ENCODE assay signal across 8 mouse cellular contexts in genomic region chr2:91256256-91257125, GRCm38 (mm10). TPM values are rescaled to one million over a fixed set of nuclear protein-coding genes. Genes with fewer than 3 reads are reported as not detected.
DNase-seq lines count a peak whose midpoint lies in the region; ATAC-seq and TF ChIP-seq lines count a peak whose summit lies in the region.

No protein-coding gene starts in this region.

- TF ChIP-seq CTCF in intestine, postnatal 0 days (IDR thresholded peaks at IDR 0.05; ENCODE audit: low read depth): no peak

- H3K27ac ChIP-seq in intestine, postnatal 0 days (ENCODE audit: low read depth, low read length): no peak overlapping the region
- peak overlapping the region; percentile 70 for H3K27ac ChIP-seq in neural tube, embryonic 15.5 days (replicated peaks)

- H3K4me1 ChIP-seq in intestine, postnatal 0 days (replicated peaks; ENCODE audit: control insufficient read depth, insufficient read depth, low read length): peaks cover 5% of the 10 kb centered on the region; the same call in 1 of the 2 replicates
- H3K4me1 ChIP-seq in neural tube, embryonic 15.5 days: peaks cover 39% of the 10 kb centered on the region

- WGBS in intestine, postnatal 0 days: under 1% methylated on average over 51 of the region's 52 CpGs
- under 1% methylated on average over 52 of the region's 52 CpGs for WGBS in neural tube, embryonic 15.5 days

- H3K9ac ChIP-seq in intestine, postnatal 0 days (ENCODE audit: low read depth, low read length): peak overlapping the region; percentile 8
- peak overlapping the region; percentile 48 for H3K9ac ChIP-seq in neural tube, embryonic 15.5 days (replicated peaks)

- peaks cover 4% of the 10 kb centered on the region for H3K27me3 ChIP-seq in intestine, postnatal 0 days (replicated peaks; ENCODE audit: control insufficient read depth, insufficient read depth, low read length)
- peaks cover 44% of the 10 kb centered on the region for H3K27me3 ChIP-seq in neural tube, embryonic 15.5 days (replicated peaks)

- H3K4me3 ChIP-seq in intestine, postnatal 0 days (ENCODE audit: low read depth, low read length): peak overlapping the region; percentile 46
- H3K4me3 ChIP-seq in neural tube, embryonic 15.5 days (replicated peaks): peak overlapping the region; percentile 53

- H3K4me2 ChIP-seq in intestine, postnatal 0 days (replicated peaks; ENCODE audit: low read depth): peak overlapping the region; percentile 78
- H3K4me2 ChIP-seq in neural tube, embryonic 15.5 days: peak overlapping the region; percentile 98

- no peaks in the 10 kb centered on the region for H3K36me3 ChIP-seq in intestine, postnatal 0 days (ENCODE audit: control insufficient read depth, insufficient read depth)
- no peaks in the 10 kb centered on the region for H3K36me3 ChIP-seq in neural tube, embryonic 15.5 days

- ATAC-seq in intestine, postnatal 0 days: peak; percentile 50
- ATAC-seq in neural tube, embryonic 15.5 days (ENCODE audit: low FRiP score): peak; percentile 35; the same call in 1 of the 2 replicates

- H3K9me3 ChIP-seq in intestine, postnatal 0 days (ENCODE audit: control insufficient read depth): no peaks in the 10 kb centered on the region
- H3K9me3 ChIP-seq in neural tube, embryonic 15.5 days (replicated peaks): no peaks in the 10 kb centered on the region

- peak; percentile 71 for DNase-seq in 3T3-L1 (ENCODE audit: low read depth, low spot score)
- DNase-seq in T-cell, adult 2 months (ENCODE audit: low spot score): peak; percentile 32
- peak; percentile 73 for DNase-seq in embryo, embryonic 10.5 days (ENCODE audit: low spot score)
- peak; percentile 73 to 80 for DNase-seq in heart, adult 18-20 months
- DNase-seq in lung, adult 18-20 months: peak; percentile 66
- no peak for DNase-seq in c-Kit-positive CD71-positive TER-119-positive erythroid progenitor cells, embryonic 14.5 days (ENCODE audit: low spot score)

RNA-seq across cellular contexts. Expression of gene Pacsin3, which starts 0.7 kb away (rescaled TPM):
- total RNA-seq in heart, adult 18-20 months (2021): 100 to 1,000 TPM; 137 to 170 TPM
- polyA plus RNA-seq in intestine, postnatal 0 days (2015; fragmentation: Nextera tagmentation; extraction: Ambion mirVana): 6.5 and 7.3 TPM in 2 replicates
- 20.0 and 21.8 TPM in 2 replicates for polyA plus RNA-seq in neural tube, embryonic 15.5 days (2015; fragmentation: Nextera tagmentation; extraction: Ambion mirVana)

RNA-seq across cellular contexts. Expression of gene Arfgap2, which starts 8.3 kb away (rescaled TPM):
- total RNA-seq in heart, adult 18-20 months (2021): 10 to 100 TPM; 52.1 to 54.1 TPM
- polyA plus RNA-seq in intestine, postnatal 0 days (2015; fragmentation: Nextera tagmentation; extraction: Ambion mirVana): 37.6 and 39.0 TPM in 2 replicates
- 62.0 and 68.9 TPM in 2 replicates for polyA plus RNA-seq in neural tube, embryonic 15.5 days (2015; fragmentation: Nextera tagmentation; extraction: Ambion mirVana)

RNA-seq across cellular contexts. Expression of gene Ddb2, which starts 19.7 kb away (rescaled TPM):
- 1 to 10 TPM; 2.3 to 3.4 TPM for total RNA-seq in heart, adult 18-20 months (2021)
- polyA plus RNA-seq in intestine, postnatal 0 days (2015; fragmentation: Nextera tagmentation; extraction: Ambion mirVana): 4.4 and 6.1 TPM in 2 replicates
- polyA plus RNA-seq in neural tube, embryonic 15.5 days (2015; fragmentation: Nextera tagmentation; extraction: Ambion mirVana): 17.5 and 20.2 TPM in 2 replicates

RNA-seq across cellular contexts. Expression of gene Acp2, which starts 53.8 kb away (rescaled TPM):
- 10 to 100 TPM; 15.1 to 20.2 TPM for total RNA-seq in heart, adult 18-20 months (2021)
- 20.4 and 20.5 TPM in 2 replicates for polyA plus RNA-seq in intestine, postnatal 0 days (2015; fragmentation: Nextera tagmentation; extraction: Ambion mirVana)
- 35.1 and 36.6 TPM in 2 replicates for polyA plus RNA-seq in neural tube, embryonic 15.5 days (2015; fragmentation: Nextera tagmentation; extraction: Ambion mirVana)

RNA-seq across cellular contexts. Expression of gene Nr1h3, which starts 53.9 kb away (rescaled TPM):
- 10 to 100 TPM; 18.1 to 26.5 TPM for total RNA-seq in heart, adult 18-20 months (2021)
- polyA plus RNA-seq in intestine, postnatal 0 days (2015; fragmentation: Nextera tagmentation; extraction: Ambion mirVana): 22.7 TPM in 2 replicates
- 2.4 and 3.1 TPM in 2 replicates for polyA plus RNA-seq in neural tube, embryonic 15.5 days (2015; fragmentation: Nextera tagmentation; extraction: Ambion mirVana)
